Mouse (Mus musculus): ENCODE results near the gene Fbxo36. TPM values are rescaled to one million over a fixed set of nuclear protein-coding genes. Genes with fewer than 3 reads are reported as not detected.

The Fbxo36 gene
- polyA plus RNA-seq, 1 experiment from 2014 or later = 9.5 TPM

GRCm38 (mm10) chr1:84936716-84937510, 97.3 kb downstream of the Fbxo36 start:
- no peak for ATAC-seq (ENCODE audit: low FRiP score)

GRCm38 (mm10) chr1:84939466-84939865, 99.8 kb downstream of the Fbxo36 start:
- ATAC-seq (ENCODE audit: low FRiP score) = no peak
- Histone ChIP-seq H3K9ac (no peak overlapping the region), H3K4me2 (no peak overlapping the region), H3K27me3 (peaks cover 3% of the 10 kb centered on the region; the same call in 1 of the 2 replicates), H3K4me1 (peaks cover 5% of the 10 kb centered on the region; the same call in 1 of the 2 replicates), H3K9me3 (no peaks in the 10 kb centered on the region), H3K36me3 (replicated peaks) (no peaks in the 10 kb centered on the region), H3K4me3 (replicated peaks) (no peak overlapping the region), H3K27ac (no peak overlapping the region)
- WGBS = 81% methylated on average over 4 of the region's 4 CpGs

More at GRCm38 (mm10) chr1:84936716-84937510, 97.3 kb downstream of the Fbxo36 start:
- Histone ChIP-seq H3K4me3 (replicated peaks) (no peak overlapping the region), H3K4me1 (peaks cover 12% of the 10 kb centered on the region; the same call in 1 of the 2 replicates), H3K4me2 (no peak overlapping the region), H3K27me3 (peaks cover 3% of the 10 kb centered on the region; the same call in 1 of the 2 replicates), H3K36me3 (replicated peaks) (no peaks in the 10 kb centered on the region), H3K9ac (no peak overlapping the region), H3K9me3 (no peaks in the 10 kb centered on the region), H3K27ac (no peak overlapping the region)
- WGBS = 90% methylated on average over 19 of the region's 19 CpGs

- H3K4me3 ChIP-seq (replicated peaks) = no peak overlapping the region
- no peak overlapping the region for H3K4me2 ChIP-seq
- 93% methylated on average over 2 of the region's 2 CpGs for WGBS
- peaks cover 5% of the 10 kb centered on the region; the same call in 1 of the 2 replicates for H3K4me1 ChIP-seq
- no peak overlapping the region for H3K9ac ChIP-seq
- no peaks in the 10 kb centered on the region for H3K9me3 ChIP-seq
- H3K27ac ChIP-seq = no peak overlapping the region
- peaks cover 3% of the 10 kb centered on the region; the same call in 1 of the 2 replicates for H3K27me3 ChIP-seq
- no peaks in the 10 kb centered on the region for H3K36me3 ChIP-seq (replicated peaks)
- no peak for ATAC-seq (ENCODE audit: low FRiP score)
These were observed 100.7 kb downstream of the Fbxo36 start for GRCm38 (mm10) chr1:84940322-84940721.

- Histone ChIP-seq H3K4me1 (no peaks in the 10 kb centered on the region), H3K9me3 (no peaks in the 10 kb centered on the region), H3K27ac (no peak overlapping the region), H3K36me3 (replicated peaks) (no peaks in the 10 kb centered on the region), H3K9ac (no peak overlapping the region), H3K4me3 (replicated peaks) (no peak overlapping the region), H3K27me3 (no peaks in the 10 kb centered on the region), H3K4me2 (no peak overlapping the region)
- no peak for ATAC-seq (ENCODE audit: low FRiP score)
These were observed 103.0 kb downstream of the Fbxo36 start for GRCm38 (mm10) chr1:84942666-84943065.

GRCm38 (mm10) chr1:84943549-84943948, 103.9 kb downstream of the Fbxo36 start:
- H3K27ac ChIP-seq = no peak overlapping the region
- H3K9me3 ChIP-seq = no peaks in the 10 kb centered on the region
- no peaks in the 10 kb centered on the region for H3K27me3 ChIP-seq
- WGBS = 96% methylated on average over 4 of the region's 4 CpGs
- H3K36me3 ChIP-seq (replicated peaks) = no peaks in the 10 kb centered on the region
- no peaks in the 10 kb centered on the region for H3K4me1 ChIP-seq
- ATAC-seq (ENCODE audit: low FRiP score) = no peak
- H3K4me3 ChIP-seq (replicated peaks) = no peak overlapping the region
- no peak overlapping the region for H3K4me2 ChIP-seq
- H3K9ac ChIP-seq = no peak overlapping the region

GRCm38 (mm10) chr1:84945950-84946349, 106.3 kb downstream of the Fbxo36 start:
- Histone ChIP-seq H3K4me1 (no peaks in the 10 kb centered on the region), H3K27me3 (no peaks in the 10 kb centered on the region), H3K4me2 (no peak overlapping the region), H3K36me3 (replicated peaks) (no peaks in the 10 kb centered on the region), H3K27ac (no peak overlapping the region), H3K4me3 (replicated peaks) (no peak overlapping the region), H3K9me3 (no peaks in the 10 kb centered on the region), H3K9ac (no peak overlapping the region)
- no peak for ATAC-seq (ENCODE audit: low FRiP score)
- WGBS = 87% methylated on average over 3 of the region's 3 CpGs

- H3K9me3 ChIP-seq = no peaks in the 10 kb centered on the region
- 59% methylated on average over 2 of the region's 2 CpGs for WGBS
- H3K27ac ChIP-seq = no peak overlapping the region
- H3K36me3 ChIP-seq (replicated peaks) = no peaks in the 10 kb centered on the region
- H3K9ac ChIP-seq = no peak overlapping the region
- no peak overlapping the region for H3K4me3 ChIP-seq (replicated peaks)
- no peaks in the 10 kb centered on the region for H3K4me1 ChIP-seq
- no peaks in the 10 kb centered on the region for H3K27me3 ChIP-seq
- no peak for ATAC-seq (ENCODE audit: low FRiP score)
- H3K4me2 ChIP-seq = no peak overlapping the region
These were observed 107.7 kb downstream of the Fbxo36 start for GRCm38 (mm10) chr1:84947390-84947789.

Other genes with a start within 250 kb of the Fbxo36 start
- 69.3 and 73.7 TPM in 2 replicates for gene Dner, start 143.6 kb upstream of the Fbxo36 start, polyA plus RNA-seq (2016; fragmentation: Nextera tagmentation; extraction: Ambion mirVana)
- gene Trip12, start 675 bp downstream of the Fbxo36 start, polyA plus RNA-seq (2016; fragmentation: Nextera tagmentation; extraction: Ambion mirVana) = 107 and 108 TPM in 2 replicates
- 11.4 and 11.5 TPM in 2 replicates for gene Slc16a14, start 95.3 kb downstream of the Fbxo36 start, polyA plus RNA-seq (2016; fragmentation: Nextera tagmentation; extraction: Ambion mirVana)

Measured in forebrain, embryonic 12.5 days (tissue).